Mouse (Mus musculus) kidney, embryonic 15.5 days (tissue): ENCODE measurements at regions not wholly inside any gene's neighbourhood (a gene's known extent, or its start where the extent isn't known, plus 50 kb on each side); places are given as distances from the start of the nearest gene placed in this dataset.

Experiments
- ATAC-seq: fragments of 200-750 bp; cut with Nextera tagmentation; replicated peaks from 2 replicates; pipeline ENCODE4 v1.8.0; 2017; ENCODE audit warnings: moderate TSS enrichment; ENCODE audit not compliant: low FRiP score
- H3K27ac ChIP-seq: fragments of 300-500 bp; sonication (generic); 2 replicates; pipeline ENCODE4 v1.5.1; 2015; ENCODE audit warnings: mild to moderate bottlenecking, inconsistent platforms
- H3K27me3 ChIP-seq: fragments of 300-500 bp; sonication (generic); 2 replicates; pipeline ENCODE4 v1.6.1; 2015; ENCODE audit warnings: inconsistent platforms
- H3K36me3 ChIP-seq: fragments of 300-500 bp; sonication (generic); 2 replicates; pipeline ENCODE4 v1.6.1; 2015; ENCODE audit warnings: inconsistent platforms
- H3K4me1 ChIP-seq: fragments of 300-500 bp; sonication (generic); 2 replicates; pipeline ENCODE4 v1.6.1; 2015; ENCODE audit warnings: inconsistent platforms
- H3K4me2 ChIP-seq: fragments of 300-500 bp; sonication (generic); 2 replicates; pipeline ENCODE4 v1.6.1; 2015; ENCODE audit warnings: moderate library complexity, mild to moderate bottlenecking, inconsistent platforms
- H3K4me3 ChIP-seq: fragments of 300-500 bp; sonication (generic); replicated peaks from 2 replicates; pipeline ENCODE4 v1.5.1; 2015; ENCODE audit warnings: mild to moderate bottlenecking, inconsistent platforms
- H3K9ac ChIP-seq: fragments of 300-500 bp; sonication (generic); 2 replicates; pipeline ENCODE4 v1.6.1; 2015; ENCODE audit warnings: mild to moderate bottlenecking, inconsistent platforms
- H3K9me3 ChIP-seq: fragments of 300-500 bp; sonication (generic); replicated peaks from 2 replicates; pipeline ENCODE4 v1.6.1; 2016; ENCODE audit warnings: inconsistent platforms
- WGBS: fragments of 180-500 bp; shearing (Covaris S2); methylation state at CpG from one replicate; pipeline ENCODE4 v1.1.7; 2015; ENCODE audit warnings: mixed read lengths; 5-methylcytosine and 5-hydroxymethylcytosine counted together

- no peak overlapping the region for H3K4me3 ChIP-seq
- H3K27ac ChIP-seq: no peak overlapping the region
- H3K36me3 ChIP-seq: no peaks in the 10 kb centered on the region
- no peak for ATAC-seq
- H3K4me2 ChIP-seq: no peak overlapping the region
- no peaks in the 10 kb centered on the region for H3K27me3 ChIP-seq
- no peak overlapping the region for H3K9ac ChIP-seq
- peaks cover 11% of the 10 kb centered on the region for H3K4me1 ChIP-seq
- H3K9me3 ChIP-seq: no peaks in the 10 kb centered on the region
- 25% methylated on average over 2 of the region's 2 CpGs for WGBS
These were observed 118.1 kb upstream of the Tmtc1 start for GRCm38 (mm10) chr6:148562206-148562708.

GRCm38 (mm10) chr6:148556484-148556871 lies 112.3 kb upstream of the Tmtc1 start:
- Histone ChIP-seq H3K4me1 (peaks cover 19% of the 10 kb centered on the region), H3K36me3 (no peaks in the 10 kb centered on the region), H3K4me3 (no peak overlapping the region), H3K9ac (no peak overlapping the region), H3K27ac (peak overlapping the region; percentile 90), H3K4me2 (no peak overlapping the region), H3K27me3 (no peaks in the 10 kb centered on the region), H3K9me3 (no peaks in the 10 kb centered on the region)
- WGBS: 29% methylated on average over 2 of the region's 2 CpGs
- peak; percentile 65 for ATAC-seq

DNA sequence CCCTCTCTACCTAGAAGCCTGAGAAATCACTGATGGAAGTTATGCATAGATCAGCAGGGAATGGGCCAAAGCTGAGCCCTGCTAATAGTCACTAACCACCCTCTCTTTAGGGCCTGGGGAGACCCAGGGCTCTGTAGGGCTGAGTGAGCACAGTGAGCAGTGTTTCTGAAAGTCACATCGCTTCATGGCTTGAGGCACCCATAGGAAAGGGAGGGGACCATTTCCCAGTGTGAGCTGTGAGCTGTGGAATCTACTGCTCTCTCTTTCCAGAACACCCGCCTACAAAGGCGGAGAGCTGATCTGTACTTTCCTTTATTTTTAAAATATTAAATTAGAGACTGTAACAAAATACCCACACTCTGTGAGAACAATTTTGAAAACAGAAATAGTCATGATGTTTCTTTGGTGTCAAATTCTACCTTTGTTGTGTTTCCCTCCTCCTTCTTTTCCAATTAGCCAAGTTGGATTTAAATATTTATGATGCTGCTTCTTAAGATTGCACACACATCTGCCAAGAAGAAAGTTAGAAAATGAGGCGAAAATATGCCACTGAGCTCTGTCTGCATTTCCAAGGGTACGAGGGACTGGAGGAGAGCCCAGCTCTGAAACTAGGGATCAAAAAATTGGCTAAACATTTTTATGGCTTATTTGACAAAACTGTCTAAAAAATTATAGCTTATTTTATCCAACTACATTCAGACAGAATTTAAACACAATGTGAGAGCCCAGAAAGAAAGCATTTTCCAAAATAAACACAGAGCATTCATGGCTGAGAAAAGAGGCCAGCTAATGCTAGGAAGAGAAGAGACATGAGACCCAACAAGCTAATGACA lies 111.7 kb upstream of the Tmtc1 start:
- Histone ChIP-seq H3K27me3 (no peaks in the 10 kb centered on the region), H3K9me3 (no peaks in the 10 kb centered on the region), H3K4me1 (peaks cover 17% of the 10 kb centered on the region), H3K4me3 (no peak overlapping the region), H3K27ac (peak overlapping the region; percentile 90), H3K4me2 (no peak overlapping the region), H3K9ac (no peak overlapping the region), H3K36me3 (no peaks in the 10 kb centered on the region)
- 55% methylated on average over 5 of the region's 5 CpGs for WGBS
- peak; percentile 65; the same call in 1 of the 2 replicates for ATAC-seq

DNA sequence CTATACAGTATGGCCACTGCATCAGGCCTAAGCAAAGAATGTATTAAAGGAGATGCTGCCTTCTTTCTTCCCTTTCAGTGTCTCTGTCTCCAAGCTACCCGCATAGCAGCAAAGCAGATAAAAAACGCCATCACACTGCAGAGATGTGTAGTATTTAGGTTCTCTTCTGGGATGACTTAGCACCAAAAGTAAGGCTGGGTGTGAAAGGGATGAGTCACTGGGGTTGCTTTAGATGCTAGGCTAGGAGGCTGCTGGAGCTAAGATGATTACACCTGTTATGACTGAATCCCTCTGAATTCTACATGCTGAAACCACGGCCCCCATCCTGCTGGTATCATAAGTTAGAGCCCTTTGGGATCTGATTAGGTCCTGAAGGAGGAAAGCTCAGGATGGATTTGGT lies 110.3 kb upstream of the Tmtc1 start:
- WGBS: 93% methylated on average over 3 of the region's 3 CpGs
- H3K9ac ChIP-seq: no peak overlapping the region
- H3K9me3 ChIP-seq: no peaks in the 10 kb centered on the region
- H3K27ac ChIP-seq: no peak overlapping the region
- no peaks in the 10 kb centered on the region for H3K36me3 ChIP-seq
- H3K4me2 ChIP-seq: no peak overlapping the region
- H3K4me1 ChIP-seq: peaks cover 20% of the 10 kb centered on the region
- no peak overlapping the region for H3K4me3 ChIP-seq
- no peaks in the 10 kb centered on the region for H3K27me3 ChIP-seq
- no peak for ATAC-seq

DNA sequence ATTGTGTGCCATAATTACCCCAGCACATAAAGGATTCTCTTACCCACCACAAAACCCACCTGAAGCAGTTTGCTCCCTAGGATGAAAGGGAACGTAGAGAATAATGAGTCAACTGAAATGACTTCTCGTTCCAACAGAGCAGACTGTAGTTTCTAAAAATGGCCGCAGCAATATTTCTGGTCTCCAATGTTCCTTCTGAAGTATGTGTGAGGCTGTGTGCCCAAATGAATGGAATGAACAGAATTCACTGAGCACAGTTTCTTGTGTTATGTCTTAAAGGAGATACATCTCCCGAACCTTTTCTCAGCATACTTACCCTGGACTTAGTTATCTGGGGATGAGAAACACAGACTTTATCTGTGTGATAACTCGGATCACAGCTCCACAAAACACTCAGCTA lies 109.4 kb upstream of the Tmtc1 start:
- WGBS: 84% methylated on average over 5 of the region's 5 CpGs
- H3K4me2 ChIP-seq: no peak overlapping the region
- ATAC-seq: no peak
- no peak overlapping the region for H3K4me3 ChIP-seq
- H3K4me1 ChIP-seq: peaks cover 20% of the 10 kb centered on the region
- H3K36me3 ChIP-seq: no peaks in the 10 kb centered on the region
- H3K9me3 ChIP-seq: no peaks in the 10 kb centered on the region
- no peak overlapping the region for H3K9ac ChIP-seq
- no peaks in the 10 kb centered on the region for H3K27me3 ChIP-seq
- H3K27ac ChIP-seq: no peak overlapping the region

- H3K27ac ChIP-seq: no peak overlapping the region
- H3K36me3 ChIP-seq: no peaks in the 10 kb centered on the region
- H3K9me3 ChIP-seq: no peaks in the 10 kb centered on the region
- H3K27me3 ChIP-seq: no peaks in the 10 kb centered on the region
- no peak overlapping the region for H3K9ac ChIP-seq
- peak; percentile 67 for ATAC-seq
- H3K4me3 ChIP-seq: no peak overlapping the region
- WGBS: 38% methylated on average over 3 of the region's 3 CpGs
- H3K4me1 ChIP-seq: peaks cover 11% of the 10 kb centered on the region
- H3K4me2 ChIP-seq: no peak overlapping the region
These were observed 106.9 kb upstream of the Tmtc1 start for GRCm38 (mm10) chr6:148551097-148551496.

DNA sequence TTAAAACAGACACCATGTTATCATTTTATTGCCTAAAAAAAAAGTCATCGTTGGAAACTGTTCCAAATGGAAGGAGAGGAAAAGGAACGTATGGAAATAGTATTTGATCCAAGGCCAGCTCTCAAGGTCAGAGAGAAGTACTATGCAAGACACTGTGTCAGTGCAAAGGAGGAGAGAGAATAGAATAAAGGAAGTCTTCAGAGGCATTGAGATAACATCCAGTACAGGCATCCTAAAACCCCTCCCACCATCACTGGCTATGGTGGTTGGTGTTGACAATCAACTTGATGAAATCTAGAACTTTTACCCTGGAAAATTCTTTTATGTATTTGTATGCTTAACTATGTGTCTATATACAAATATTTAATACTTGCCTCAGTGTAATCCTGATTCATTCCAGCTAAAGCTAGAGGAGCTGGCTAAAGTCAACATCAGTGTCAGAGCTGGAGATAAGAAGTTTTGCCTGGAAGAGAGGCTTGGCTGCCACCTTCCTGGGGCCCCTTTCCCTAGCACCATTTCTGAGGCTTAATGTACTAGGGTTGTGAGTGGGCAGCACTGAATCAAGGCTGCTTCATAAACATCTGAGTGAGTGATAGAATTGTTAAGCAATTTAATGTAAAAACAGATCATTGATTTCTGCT lies 104.1 kb upstream of the Tmtc1 start:
- no peaks in the 10 kb centered on the region for H3K9me3 ChIP-seq
- H3K4me1 ChIP-seq: 0 out of 2 replicates have a peak, but pooled peaks cover 2% of the 10 kb centered on the region
- no peak overlapping the region for H3K4me2 ChIP-seq
- 56% methylated on average over 2 of the region's 2 CpGs for WGBS
- H3K27me3 ChIP-seq: no peaks in the 10 kb centered on the region
- H3K4me3 ChIP-seq: no peak overlapping the region
- no peaks in the 10 kb centered on the region for H3K36me3 ChIP-seq
- no peak overlapping the region for H3K9ac ChIP-seq
- ATAC-seq: no peak
- H3K27ac ChIP-seq: no peak overlapping the region; the same call in 1 of the 2 replicates

DNA sequence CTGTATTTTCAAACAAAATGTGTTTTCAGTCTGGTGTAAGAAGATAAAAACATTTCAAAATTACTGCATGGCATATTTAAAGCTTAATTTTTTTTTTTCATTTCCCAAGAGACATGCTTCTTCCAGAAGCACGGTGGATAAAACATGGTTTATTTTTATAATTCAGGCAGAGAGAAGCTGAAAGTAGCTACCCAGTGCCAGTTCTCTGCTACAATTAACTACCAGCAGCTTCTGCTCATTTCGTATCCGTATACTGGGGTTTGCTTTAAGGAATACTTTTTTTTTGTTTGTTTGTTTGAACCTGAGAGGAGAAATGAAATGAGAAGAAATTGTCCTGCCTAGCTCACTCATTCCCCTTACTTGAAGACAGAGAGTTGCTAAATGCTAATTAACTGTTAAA lies 98.9 kb upstream of the Tmtc1 start:
- ATAC-seq: no peak
- Histone ChIP-seq H3K27me3 (no peaks in the 10 kb centered on the region), H3K36me3 (no peaks in the 10 kb centered on the region), H3K27ac (no peak overlapping the region), H3K4me2 (no peak overlapping the region), H3K9ac (no peak overlapping the region), H3K9me3 (no peaks in the 10 kb centered on the region), H3K4me1 (peaks cover 6% of the 10 kb centered on the region; the same call in 1 of the 2 replicates), H3K4me3 (no peak overlapping the region)
- WGBS: 60% methylated on average over 3 of the region's 3 CpGs

DNA sequence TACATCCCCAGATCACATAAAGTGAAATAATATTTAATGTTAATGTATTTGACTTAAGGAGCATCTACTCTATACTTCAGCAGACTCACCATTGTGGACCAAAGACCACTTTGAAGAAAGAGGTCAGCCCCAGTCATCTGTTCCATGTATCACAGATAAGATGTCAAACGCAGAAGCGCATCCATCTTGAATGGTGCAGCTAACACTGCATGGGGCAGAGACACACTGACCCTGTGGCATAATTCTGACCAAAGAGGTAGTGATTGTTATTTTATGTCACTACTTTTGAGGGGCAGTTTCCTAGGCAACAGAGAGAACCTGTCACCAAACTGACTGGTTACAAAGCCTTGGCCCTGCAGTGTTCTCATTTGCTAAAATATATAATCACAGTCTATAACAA lies 97.8 kb upstream of the Tmtc1 start:
- 89% methylated on average over 2 of the region's 2 CpGs for WGBS
- peaks cover 6% of the 10 kb centered on the region; the same call in 1 of the 2 replicates for H3K4me1 ChIP-seq
- no peaks in the 10 kb centered on the region for H3K9me3 ChIP-seq
- no peaks in the 10 kb centered on the region for H3K36me3 ChIP-seq
- H3K27me3 ChIP-seq: no peaks in the 10 kb centered on the region
- no peak overlapping the region for H3K4me3 ChIP-seq
- H3K27ac ChIP-seq: no peak overlapping the region
- no peak overlapping the region for H3K4me2 ChIP-seq
- no peak overlapping the region for H3K9ac ChIP-seq
- ATAC-seq: no peak

DNA sequence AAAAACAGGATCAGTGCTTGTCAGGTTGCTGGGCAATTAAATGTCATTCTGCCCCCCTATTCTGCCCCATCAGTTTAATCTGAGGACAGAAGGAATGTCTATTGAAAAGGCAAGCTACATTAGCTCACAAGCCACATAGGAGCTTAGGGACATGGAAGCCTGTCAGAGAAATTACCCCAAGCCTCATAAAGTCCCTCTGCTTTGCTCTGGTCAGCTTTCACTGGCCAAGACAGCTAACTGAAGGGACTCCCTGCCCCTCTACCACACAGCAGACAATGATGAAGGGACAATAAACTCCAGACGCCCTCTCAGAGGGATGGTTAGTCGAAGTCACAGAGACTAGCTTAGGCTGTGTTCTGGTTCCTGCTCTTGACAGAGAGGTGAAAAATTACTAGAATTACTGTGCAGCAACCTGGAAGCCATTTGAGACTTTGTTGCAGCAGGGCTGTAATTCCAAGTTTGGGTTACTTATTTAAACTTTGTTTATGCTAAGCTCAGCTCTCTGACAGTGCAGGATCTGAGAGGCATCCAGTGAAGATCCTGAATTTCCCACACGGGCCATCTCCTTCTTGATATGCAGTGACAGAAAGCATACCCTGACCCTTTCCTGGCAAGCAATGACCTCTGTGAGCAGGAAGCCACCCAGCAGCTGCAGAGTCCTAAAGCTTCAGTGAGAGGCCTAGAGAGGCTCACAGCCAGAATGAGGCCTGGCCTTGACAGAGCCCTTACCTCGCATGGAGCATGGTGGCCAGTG lies 95.2 kb upstream of the Tmtc1 start:
- H3K9me3 ChIP-seq: no peaks in the 10 kb centered on the region
- H3K27me3 ChIP-seq: no peaks in the 10 kb centered on the region
- H3K36me3 ChIP-seq: no peaks in the 10 kb centered on the region
- no peak overlapping the region for H3K27ac ChIP-seq
- WGBS: 31% methylated on average over 4 of the region's 4 CpGs
- no peak overlapping the region for H3K4me2 ChIP-seq
- peaks cover 6% of the 10 kb centered on the region; the same call in 1 of the 2 replicates for H3K4me1 ChIP-seq
- H3K9ac ChIP-seq: no peak overlapping the region
- no peak overlapping the region for H3K4me3 ChIP-seq
- 0 out of 2 replicates have a peak, but pooled peaks have one; percentile 40 for ATAC-seq

DNA sequence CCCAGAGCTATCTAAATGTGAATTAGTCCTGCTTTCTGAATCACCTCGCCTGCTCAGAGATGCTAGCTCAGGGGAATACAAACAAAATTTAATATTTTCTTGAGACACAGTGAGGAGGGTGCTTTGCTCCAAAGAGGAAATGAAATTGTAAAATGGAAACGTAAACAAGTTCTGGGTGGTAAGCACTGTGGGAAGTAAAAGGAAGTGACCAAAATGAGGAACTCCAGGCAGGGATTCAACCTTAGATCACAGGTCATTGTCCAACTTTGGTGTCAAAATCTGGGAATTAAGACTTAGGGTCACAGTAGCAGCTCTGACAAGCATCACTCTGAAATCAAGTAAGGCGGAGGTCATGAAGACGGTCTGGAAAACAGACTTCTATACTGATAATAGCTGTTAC lies 90.2 kb upstream of the Tmtc1 start:
- Histone ChIP-seq H3K4me3 (no peak overlapping the region), H3K36me3 (no peaks in the 10 kb centered on the region), H3K27me3 (no peaks in the 10 kb centered on the region), H3K9me3 (no peaks in the 10 kb centered on the region), H3K27ac (no peak overlapping the region), H3K4me1 (0 out of 2 replicates have a peak, but pooled peaks cover 2% of the 10 kb centered on the region), H3K4me2 (no peak overlapping the region), H3K9ac (no peak overlapping the region)
- WGBS: 60% methylated on average over 4 of the region's 4 CpGs
- no peak for ATAC-seq

DNA sequence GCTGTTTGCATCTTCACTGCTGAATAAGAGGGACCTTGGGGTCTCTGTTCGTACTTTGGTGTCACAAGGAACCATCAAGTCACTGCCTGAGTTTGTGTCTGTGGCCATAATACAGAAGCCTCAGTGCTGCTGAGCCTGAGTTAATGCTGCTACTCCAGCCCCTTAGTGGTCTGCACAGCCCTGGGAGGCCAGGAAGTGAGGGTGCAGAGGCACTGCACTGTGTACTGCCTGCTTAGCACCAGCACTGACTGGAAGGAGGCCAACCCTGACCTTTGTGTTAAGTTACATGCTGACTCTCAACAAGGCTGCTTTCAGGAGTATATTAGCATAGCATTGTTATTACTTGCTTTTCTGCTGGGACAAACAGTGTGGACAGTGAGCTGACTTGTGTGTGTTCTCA lies 86.9 kb upstream of the Tmtc1 start:
- Histone ChIP-seq H3K36me3 (no peaks in the 10 kb centered on the region), H3K4me1 (no peaks in the 10 kb centered on the region)
- WGBS: 87% methylated on average over 1 of the region's 1 CpGs

More for the DNA sequence above, 86.9 kb upstream of the Tmtc1 start:
- Histone ChIP-seq H3K9ac (no peak overlapping the region), H3K4me3 (no peak overlapping the region), H3K27me3 (no peaks in the 10 kb centered on the region), H3K27ac (no peak overlapping the region), H3K4me2 (no peak overlapping the region), H3K9me3 (no peaks in the 10 kb centered on the region)
- ATAC-seq: no peak
